Mouse (Mus musculus) R1 (cell line): ENCODE results near the gene Sept9.

Source experiments
- DNase-seq: peaks from one replicate; pipeline ENCODE4 v3.0.0-alpha.2; 2018; ENCODE audit warnings: low read depth, low spot score

Gene Sept9

GRCm38 (mm10) chr11:117218498-117218897, 19.0 kb downstream of the Sept9 start:
- DNase-seq, result no peak

GRCm38 (mm10) chr11:117220777-117221176, 21.3 kb downstream of the Sept9 start:
- no peak for DNase-seq

GRCm38 (mm10) chr11:117221182-117221581, 21.7 kb downstream of the Sept9 start:
- DNase-seq, result no peak

GRCm38 (mm10) chr11:117222899-117223298, 23.4 kb downstream of the Sept9 start:
- no peak for DNase-seq

- peak; percentile 79 for DNase-seq
Measured at GRCm38 (mm10) chr11:117224804-117225203, 25.3 kb downstream of the Sept9 start.

- peak; percentile 21 for DNase-seq
Measured at GRCm38 (mm10) chr11:117225531-117226213, 26.2 kb downstream of the Sept9 start.

GRCm38 (mm10) chr11:117226214-117226535, 26.7 kb downstream of the Sept9 start:
- no peak for DNase-seq

- no peak for DNase-seq
Measured at GRCm38 (mm10) chr11:117228139-117228538, 28.7 kb downstream of the Sept9 start.

GRCm38 (mm10) chr11:117231551-117231950, 32.1 kb downstream of the Sept9 start:
- no peak for DNase-seq

GRCm38 (mm10) chr11:117232032-117232431, 32.6 kb downstream of the Sept9 start:
- DNase-seq, result no peak

GRCm38 (mm10) chr11:117232886-117233458, 33.5 kb downstream of the Sept9 start:
- DNase-seq, result no peak

GRCm38 (mm10) chr11:117233818-117234217, 34.4 kb downstream of the Sept9 start:
- no peak for DNase-seq

- DNase-seq, result no peak
Measured at GRCm38 (mm10) chr11:117235086-117235897, 35.8 kb downstream of the Sept9 start.

- DNase-seq, result no peak
Measured at GRCm38 (mm10) chr11:117235898-117236459, 36.5 kb downstream of the Sept9 start.

GRCm38 (mm10) chr11:117238169-117238568, 38.7 kb downstream of the Sept9 start:
- peak; percentile 87 for DNase-seq

GRCm38 (mm10) chr11:117239617-117240016, 40.2 kb downstream of the Sept9 start:
- no peak for DNase-seq

GRCm38 (mm10) chr11:117240322-117240721, 40.9 kb downstream of the Sept9 start:
- no peak for DNase-seq

GRCm38 (mm10) chr11:117240861-117241738, 41.6 kb downstream of the Sept9 start:
- DNase-seq, result no peak

- no peak for DNase-seq
Measured at GRCm38 (mm10) chr11:117242339-117243084, 43.1 kb downstream of the Sept9 start.

GRCm38 (mm10) chr11:117243536-117244290, 44.3 kb downstream of the Sept9 start:
- DNase-seq, result peak; percentile 77
